Mouse (Mus musculus) megakaryocyte, embryonic 14.5 days (primary cell): ENCODE data around the gene Podn. TPM values are rescaled to one million over a fixed set of nuclear protein-coding genes. Genes with fewer than 3 reads are reported as not detected.

Experiments
- H3K27me3 ChIP-seq: replicated peaks from 2 replicates; pipeline ENCODE3; 2012; ENCODE audit warnings: inconsistent platforms
- H3K36me3 ChIP-seq: replicated peaks from 2 replicates; pipeline ENCODE3; 2012; ENCODE audit warnings: low read length, inconsistent platforms, mixed read lengths
- H3K4me1 ChIP-seq: 2 replicates; pipeline ENCODE4 v1.6.1; 2012; ENCODE audit warnings: inconsistent platforms
- H3K4me3 ChIP-seq: replicated peaks from 2 replicates; pipeline ENCODE3; 2012; ENCODE audit warnings: moderate library complexity, mild to moderate bottlenecking, inconsistent platforms
- H3K9me3 ChIP-seq: 2 replicates; pipeline ENCODE4 v1.6.1; 2012; ENCODE audit warnings: inconsistent platforms
- FLI1 ChIP-seq: IDR thresholded peaks from 2 replicates; pipeline ENCODE4 v1.6.1; 2012; ENCODE audit warnings: low read length, inconsistent platforms, mixed read lengths
- GATA1 ChIP-seq: IDR thresholded peaks from 3 replicates; pipeline ENCODE4 v1.6.1; 2012; ENCODE audit warnings: mixed read lengths, low read length, inconsistent platforms, borderline replicate concordance
- polyA plus RNA-seq: library from polyadenylated mRNA; stranded (reverse); fragments of >175 nt; gene quantifications from 2 replicates; pipeline ENCODE4 v1.2.3, GENCODE M21; 2012; ENCODE audit warnings: low replicate concordance; ENCODE audit not compliant: insufficient read depth

Podn gene
- polyA plus RNA-seq, 1 experiment, result not detected

- TF ChIP-seq FLI1, result no peak
- TF ChIP-seq GATA1, result no peak
- Histone ChIP-seq H3K4me3 (no peak overlapping the region), H3K36me3 (no peaks in the 10 kb centered on the region), H3K27me3 (peaks cover 60% of the 10 kb centered on the region), H3K4me1 (peaks cover 24% of the 10 kb centered on the region), H3K9me3 (peaks cover 4% of the 10 kb centered on the region)
Measured at GRCm38 (mm10) chr4:107977593-107977992, 118.7 kb downstream of the Podn start.

- H3K4me1 ChIP-seq, result peaks cover 9% of the 10 kb centered on the region
- no peak overlapping the region for H3K4me3 ChIP-seq
- H3K36me3 ChIP-seq, result no peaks in the 10 kb centered on the region
- H3K9me3 ChIP-seq, result no peaks in the 10 kb centered on the region
- TF ChIP-seq GATA1 (no peak), FLI1 (no peak)
- peaks cover 61% of the 10 kb centered on the region for H3K27me3 ChIP-seq
Measured at GRCm38 (mm10) chr4:107975004-107975403, 121.2 kb downstream of the Podn start.

- H3K27me3 ChIP-seq, result peaks cover 60% of the 10 kb centered on the region
- H3K4me3 ChIP-seq, result no peak overlapping the region
- peaks cover 9% of the 10 kb centered on the region for H3K4me1 ChIP-seq
- TF ChIP-seq GATA1 (no peak), FLI1 (no peak)
- no peaks in the 10 kb centered on the region for H3K9me3 ChIP-seq
- no peaks in the 10 kb centered on the region for H3K36me3 ChIP-seq
Measured at GRCm38 (mm10) chr4:107974527-107974926, 121.7 kb downstream of the Podn start.

GRCm38 (mm10) chr4:107971162-107971561 lies 125.1 kb downstream of the Podn start:
- TF ChIP-seq GATA1, result no peak
- no peak for TF ChIP-seq FLI1
- Histone ChIP-seq H3K4me3 (no peak overlapping the region), H3K27me3 (peaks cover 45% of the 10 kb centered on the region), H3K36me3 (no peaks in the 10 kb centered on the region), H3K4me1 (peaks cover 26% of the 10 kb centered on the region), H3K9me3 (no peaks in the 10 kb centered on the region)

GRCm38 (mm10) chr4:107969781-107970180 lies 126.5 kb downstream of the Podn start:
- Histone ChIP-seq H3K4me1 (peaks cover 35% of the 10 kb centered on the region), H3K27me3 (peaks cover 41% of the 10 kb centered on the region), H3K36me3 (no peaks in the 10 kb centered on the region), H3K4me3 (no peak overlapping the region), H3K9me3 (0 out of 2 replicates have a peak, but pooled peaks cover 3% of the 10 kb centered on the region)
- TF ChIP-seq GATA1 (no peak), FLI1 (no peak)

GRCm38 (mm10) chr4:107967966-107968682 lies 128.1 kb downstream of the Podn start, which contains the start of gene Slc1a7:
Gene Slc1a7, plus strand, starts transcription at chr4:107968332.
- Histone ChIP-seq H3K27me3 (peaks cover 40% of the 10 kb centered on the region), H3K4me1 (peaks cover 49% of the 10 kb centered on the region), H3K36me3 (no peaks in the 10 kb centered on the region), H3K9me3 (peaks cover 13% of the 10 kb centered on the region), H3K4me3 (peak within 1 kb of the TSS; percentile 50)
- TF ChIP-seq GATA1, result no peak
- TF ChIP-seq FLI1, result no peak

- TF ChIP-seq GATA1 (no peak), FLI1 (no peak)
- Histone ChIP-seq H3K27me3 (peaks cover 44% of the 10 kb centered on the region), H3K4me3 (peak overlapping the region; percentile 76), H3K36me3 (no peaks in the 10 kb centered on the region), H3K9me3 (peaks cover 13% of the 10 kb centered on the region), H3K4me1 (peaks cover 65% of the 10 kb centered on the region)
Measured at GRCm38 (mm10) chr4:107966416-107967109, 129.7 kb downstream of the Podn start.

Other genes starting within 250 kb of the Podn start
- gene Magoh, start 216.7 kb downstream of the Podn start, polyA plus RNA-seq, result 3.4 TPM in 1 of 2 replicates, not detected in the other
- gene 0610037L13Rik, start 206.6 kb downstream of the Podn start, polyA plus RNA-seq, result 1.9 and 5.6 TPM in 2 replicates
- 74.4 and 828 TPM in 2 replicates for gene Cpt2, start 172.8 kb downstream of the Podn start, polyA plus RNA-seq
- gene Slc1a7, start 128.1 kb downstream of the Podn start, polyA plus RNA-seq, result not detected in 2 replicates
- 13.2 and 34.1 TPM in 2 replicates for gene Scp2, start 48.6 kb upstream of the Podn start, polyA plus RNA-seq
- gene Echdc2, start 69.0 kb upstream of the Podn start, polyA plus RNA-seq, result 2.1 TPM in 1 of 2 replicates, not detected in the other
- gene Zyg11a, start 121.6 kb upstream of the Podn start, polyA plus RNA-seq, result not detected in 2 replicates
- gene Zyg11b, start 204.7 kb upstream of the Podn start, polyA plus RNA-seq, result 0.37 and 0.89 TPM in 2 replicates
- 5.0 TPM in 1 of 2 replicates, not detected in the other for gene Coa7, start 231.7 kb upstream of the Podn start, polyA plus RNA-seq